Mouse (Mus musculus) common myeloid progenitor, adult 5-6 weeks (primary cell): Measurements from ENCODE around the gene Tshz2. TPM values are rescaled to one million over a fixed set of nuclear protein-coding genes. Genes with fewer than 3 reads are reported as not detected.

Source experiments
- ATAC-seq: replicated peaks from 2 replicates; pipeline ENCODE4 v1.8.0; 2016; ENCODE audit warnings: low read depth, mild to moderate bottlenecking, moderate TSS enrichment, inconsistent platforms; ENCODE audit not compliant: poor library complexity, severe bottlenecking
- total RNA-seq: library from RNA; stranded (forward); fragments of 200-1000, 187-1606 nt; gene quantifications from 2 replicates; pipeline ENCODE4 v1.2.3, GENCODE M21; 2017

Tshz2 gene
- total RNA-seq, 1 experiment from 2014 or later: not detected

DNA sequence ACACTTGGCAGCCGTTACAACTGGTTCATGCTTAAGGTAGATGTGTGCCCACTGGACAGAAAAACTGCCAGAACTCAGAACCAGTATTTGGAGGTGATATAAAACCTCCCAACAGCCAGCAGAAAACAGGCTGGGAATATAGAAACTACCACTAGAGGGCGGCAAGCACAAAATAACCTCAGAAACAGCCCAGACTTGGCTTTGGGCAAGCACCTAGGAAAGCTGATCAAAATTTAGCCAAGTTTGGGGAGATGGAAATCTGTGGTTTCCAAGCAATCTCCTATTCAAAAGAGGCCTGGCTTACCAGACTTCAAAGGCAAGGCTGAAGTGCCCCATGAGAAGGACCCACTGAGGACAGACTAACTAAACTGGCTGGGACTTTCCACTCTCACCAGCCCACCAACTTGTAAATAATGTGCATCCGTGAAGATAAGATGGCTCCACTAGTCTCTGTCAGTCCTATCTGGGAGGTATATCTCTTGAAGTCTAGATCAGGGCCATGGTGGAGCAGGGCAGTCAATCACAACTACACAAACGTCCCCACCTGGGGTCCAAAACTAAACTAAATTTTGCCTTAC is 484.0 kb downstream of the Tshz2 start:
- ATAC-seq: peak; percentile 59

DNA sequence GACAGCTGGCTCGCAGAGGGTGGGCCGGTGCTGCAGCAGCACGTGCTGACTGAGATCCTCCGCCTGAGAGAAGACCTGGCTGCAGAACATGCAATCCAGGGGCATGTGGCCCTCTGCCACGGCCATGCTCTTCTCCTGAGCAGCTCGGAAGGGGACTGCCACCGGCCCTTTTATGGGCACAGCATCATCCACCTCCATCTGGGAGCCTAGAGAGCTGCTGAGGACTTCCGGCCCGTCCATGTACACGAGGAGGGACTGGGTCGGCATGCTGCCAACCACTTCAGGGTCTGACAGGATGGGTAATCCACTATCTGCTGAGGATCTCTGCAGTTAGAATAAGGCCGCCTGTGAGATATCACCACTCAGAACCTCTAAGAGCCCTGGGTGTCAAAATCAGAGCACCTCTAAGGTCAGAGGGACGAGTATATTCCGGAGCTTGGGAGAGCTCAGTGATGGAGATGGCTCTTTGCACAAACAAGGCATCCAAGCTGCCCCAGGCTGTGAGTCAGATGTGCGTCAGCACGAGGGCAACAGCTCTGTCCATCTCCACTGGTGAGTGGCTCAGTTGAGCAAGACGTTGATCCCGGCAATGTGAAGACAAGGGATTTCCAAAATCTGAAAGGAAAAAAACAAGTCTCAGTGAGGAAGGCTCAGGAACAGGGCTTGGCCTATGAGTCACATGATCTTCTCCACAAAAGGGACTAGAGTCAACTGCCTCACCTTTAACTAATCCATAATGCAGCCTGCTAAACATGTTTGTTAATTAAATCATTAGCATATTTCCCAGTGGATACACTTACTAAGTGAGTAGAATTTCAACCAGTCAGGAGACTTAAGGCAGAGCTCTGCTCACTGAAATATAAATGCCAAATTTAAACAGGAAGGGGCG is 487.6 kb downstream of the Tshz2 start:
- ATAC-seq: no peak

Other genes with a start within 250 kb of the Tshz2 start
- not detected in 2 replicates for gene Gm11011, start 45.3 kb upstream of the Tshz2 start, total RNA-seq